Mouse (Mus musculus): ENCODE measurements at regions not wholly inside any gene's neighbourhood (a gene's known extent, or its start where the extent isn't known, plus 50 kb on each side); places are given as distances from the start of the nearest gene placed in this dataset.

- H3K27ac ChIP-seq: peak overlapping the region; percentile 6; the same call in 1 of the 2 replicates
- WGBS: 74% methylated on average over 5 of the region's 5 CpGs
- no peaks in the 10 kb centered on the region for H3K27me3 ChIP-seq (ENCODE audit: low read depth, poor library complexity, severe bottlenecking)
- H3K4me1 ChIP-seq: peaks cover 17% of the 10 kb centered on the region
- no peak overlapping the region for H3K4me3 ChIP-seq
- DNase-seq (ENCODE audit: low spot score): no peak
- no peaks in the 10 kb centered on the region for H3K9me3 ChIP-seq (replicated peaks)
- H3K36me3 ChIP-seq: no peaks in the 10 kb centered on the region
Observed at GRCm38 (mm10) chr4:56375745-56376144, 364.1 kb upstream of the Gm26657 start.

GRCm38 (mm10) chr4:56374466-56374865 is 365.4 kb upstream of the Gm26657 start:
- Histone ChIP-seq H3K27me3 (ENCODE audit: low read depth, poor library complexity, severe bottlenecking) (no peaks in the 10 kb centered on the region), H3K4me3 (no peak overlapping the region), H3K4me1 (peaks cover 17% of the 10 kb centered on the region), H3K27ac (no peak overlapping the region), H3K36me3 (no peaks in the 10 kb centered on the region), H3K9me3 (replicated peaks) (no peaks in the 10 kb centered on the region)
- WGBS: 91% methylated on average over 3 of the region's 3 CpGs
- DNase-seq (ENCODE audit: low spot score): no peak

- DNase-seq (ENCODE audit: low spot score): no peak
- Histone ChIP-seq H3K4me3 (no peak overlapping the region), H3K27me3 (ENCODE audit: low read depth, poor library complexity, severe bottlenecking) (no peaks in the 10 kb centered on the region), H3K9me3 (replicated peaks) (no peaks in the 10 kb centered on the region), H3K4me1 (peaks cover 17% of the 10 kb centered on the region), H3K36me3 (no peaks in the 10 kb centered on the region), H3K27ac (no peak overlapping the region)
- WGBS: 77% methylated on average over 4 of the region's 4 CpGs
Observed at GRCm38 (mm10) chr4:56373746-56374145, 366.1 kb upstream of the Gm26657 start.

GRCm38 (mm10) chr4:56373167-56373566 is 366.7 kb upstream of the Gm26657 start:
- WGBS: 73% methylated on average over 4 of the region's 4 CpGs

GRCm38 (mm10) chr4:56372711-56373110 is 367.2 kb upstream of the Gm26657 start:
- H3K9me3 ChIP-seq (replicated peaks): no peaks in the 10 kb centered on the region
- no peak overlapping the region for H3K4me3 ChIP-seq
- no peaks in the 10 kb centered on the region for H3K36me3 ChIP-seq
- H3K27ac ChIP-seq: no peak overlapping the region
- DNase-seq (ENCODE audit: low spot score): no peak
- H3K4me1 ChIP-seq: peaks cover 17% of the 10 kb centered on the region
- no peaks in the 10 kb centered on the region for H3K27me3 ChIP-seq (ENCODE audit: low read depth, poor library complexity, severe bottlenecking)
- 75% methylated on average over 7 of the region's 7 CpGs for WGBS

More at GRCm38 (mm10) chr4:56373167-56373566, 366.7 kb upstream of the Gm26657 start:
- H3K4me3 ChIP-seq: no peak overlapping the region
- no peak for DNase-seq (ENCODE audit: low spot score)
- H3K27me3 ChIP-seq (ENCODE audit: low read depth, poor library complexity, severe bottlenecking): no peaks in the 10 kb centered on the region
- H3K36me3 ChIP-seq: no peaks in the 10 kb centered on the region
- H3K27ac ChIP-seq: no peak overlapping the region
- no peaks in the 10 kb centered on the region for H3K9me3 ChIP-seq (replicated peaks)
- peaks cover 17% of the 10 kb centered on the region for H3K4me1 ChIP-seq

- Histone ChIP-seq H3K4me1 (no peaks in the 10 kb centered on the region), H3K36me3 (no peaks in the 10 kb centered on the region), H3K27ac (no peak overlapping the region), H3K27me3 (ENCODE audit: low read depth, poor library complexity, severe bottlenecking) (no peaks in the 10 kb centered on the region), H3K9me3 (replicated peaks) (no peaks in the 10 kb centered on the region), H3K4me3 (no peak overlapping the region)
- WGBS: 92% methylated on average over 6 of the region's 6 CpGs
- DNase-seq (ENCODE audit: low spot score): no peak
Observed at GRCm38 (mm10) chr4:56364594-56364993, 375.3 kb upstream of the Gm26657 start.

- no peaks in the 10 kb centered on the region for H3K9me3 ChIP-seq (replicated peaks)
- no peaks in the 10 kb centered on the region for H3K4me1 ChIP-seq
- no peak overlapping the region for H3K27ac ChIP-seq
- no peak overlapping the region for H3K4me3 ChIP-seq
- 66% methylated on average over 6 of the region's 6 CpGs for WGBS
- DNase-seq (ENCODE audit: low spot score): no peak
- H3K27me3 ChIP-seq (ENCODE audit: low read depth, poor library complexity, severe bottlenecking): no peaks in the 10 kb centered on the region
- H3K36me3 ChIP-seq: no peaks in the 10 kb centered on the region
Observed at GRCm38 (mm10) chr4:56362121-56362520, 377.7 kb upstream of the Gm26657 start.

GRCm38 (mm10) chr4:56349216-56349615 is 390.7 kb upstream of the Gm26657 start:
- no peak overlapping the region for H3K4me3 ChIP-seq
- H3K27ac ChIP-seq: no peak overlapping the region
- H3K27me3 ChIP-seq (ENCODE audit: low read depth, poor library complexity, severe bottlenecking): no peaks in the 10 kb centered on the region
- no peaks in the 10 kb centered on the region for H3K9me3 ChIP-seq (replicated peaks)
- WGBS: 88% methylated on average over 5 of the region's 5 CpGs
- H3K36me3 ChIP-seq: no peaks in the 10 kb centered on the region
- H3K4me1 ChIP-seq: no peaks in the 10 kb centered on the region
- DNase-seq (ENCODE audit: low spot score): no peak

- Histone ChIP-seq H3K36me3 (no peaks in the 10 kb centered on the region), H3K27me3 (ENCODE audit: low read depth, poor library complexity, severe bottlenecking) (no peaks in the 10 kb centered on the region), H3K27ac (no peak overlapping the region), H3K9me3 (replicated peaks) (no peaks in the 10 kb centered on the region), H3K4me1 (no peaks in the 10 kb centered on the region), H3K4me3 (no peak overlapping the region)
- WGBS: 96% methylated on average over 5 of the region's 5 CpGs
- DNase-seq (ENCODE audit: low spot score): no peak
Observed at GRCm38 (mm10) chr4:56325156-56325555, 414.7 kb upstream of the Gm26657 start.

- WGBS: 87% methylated on average over 4 of the region's 4 CpGs
- Histone ChIP-seq H3K27ac (no peak overlapping the region), H3K4me1 (no peaks in the 10 kb centered on the region), H3K4me3 (no peak overlapping the region), H3K36me3 (no peaks in the 10 kb centered on the region), H3K9me3 (replicated peaks) (no peaks in the 10 kb centered on the region), H3K27me3 (ENCODE audit: low read depth, poor library complexity, severe bottlenecking) (no peaks in the 10 kb centered on the region)
- no peak for DNase-seq (ENCODE audit: low spot score)
Observed at GRCm38 (mm10) chr4:56319134-56319533, 420.7 kb upstream of the Gm26657 start.

- Histone ChIP-seq H3K9me3 (replicated peaks) (no peaks in the 10 kb centered on the region), H3K27me3 (ENCODE audit: low read depth, poor library complexity, severe bottlenecking) (no peaks in the 10 kb centered on the region), H3K36me3 (no peaks in the 10 kb centered on the region), H3K4me3 (no peak overlapping the region), H3K27ac (no peak overlapping the region), H3K4me1 (no peaks in the 10 kb centered on the region)
- WGBS: 80% methylated on average over 6 of the region's 6 CpGs
- no peak for DNase-seq (ENCODE audit: low spot score)
Observed at GRCm38 (mm10) chr4:56305664-56306330, 434.1 kb upstream of the Gm26657 start.

- H3K9me3 ChIP-seq (replicated peaks): no peaks in the 10 kb centered on the region
- 71% methylated on average over 2 of the region's 2 CpGs for WGBS
Observed at GRCm38 (mm10) chr4:56304275-56304674, 435.6 kb upstream of the Gm26657 start.

GRCm38 (mm10) chr4:56287980-56288379 is 451.9 kb upstream of the Gm26657 start:
- Histone ChIP-seq H3K27me3 (ENCODE audit: low read depth, poor library complexity, severe bottlenecking) (no peaks in the 10 kb centered on the region), H3K4me3 (no peak overlapping the region), H3K4me1 (no peaks in the 10 kb centered on the region), H3K27ac (no peak overlapping the region), H3K9me3 (replicated peaks) (no peaks in the 10 kb centered on the region), H3K36me3 (no peaks in the 10 kb centered on the region)
- WGBS: 83% methylated on average over 2 of the region's 2 CpGs
- no peak for DNase-seq (ENCODE audit: low spot score)

More at GRCm38 (mm10) chr4:56304275-56304674, 435.6 kb upstream of the Gm26657 start:
- Histone ChIP-seq H3K4me3 (no peak overlapping the region), H3K36me3 (no peaks in the 10 kb centered on the region), H3K27ac (no peak overlapping the region), H3K27me3 (ENCODE audit: low read depth, poor library complexity, severe bottlenecking) (no peaks in the 10 kb centered on the region), H3K4me1 (no peaks in the 10 kb centered on the region)
- no peak for DNase-seq (ENCODE audit: low spot score)

- Histone ChIP-seq H3K4me1 (no peaks in the 10 kb centered on the region), H3K27ac (no peak overlapping the region), H3K36me3 (no peaks in the 10 kb centered on the region), H3K27me3 (ENCODE audit: low read depth, poor library complexity, severe bottlenecking) (no peaks in the 10 kb centered on the region), H3K9me3 (replicated peaks) (no peaks in the 10 kb centered on the region), H3K4me3 (no peak overlapping the region)
- no peak for DNase-seq (ENCODE audit: low spot score)
- 78% methylated on average over 2 of the region's 2 CpGs for WGBS
Observed at GRCm38 (mm10) chr4:56284490-56284889, 455.4 kb upstream of the Gm26657 start.
